Mouse (Mus musculus) CH12.LX (cell line): ENCODE measurements around the gene Igf1r.

ENCODE experiments used
- CTCF ChIP-seq, 2 experiments: IDR thresholded peaks in 1 of 2; conservative IDR thresholded peaks in 1 of 2; 2 replicates each; pipeline ENCODE4 v1.5.1; 2011 to 2012; ENCODE audit warnings: low read depth in 2 of 2, low read length in 2 of 2, improper control_type of control experiment in 1 of 2, inconsistent platforms in 1 of 2, mild to moderate bottlenecking in 1 of 2, moderate library complexity in 1 of 2
- ELF1 ChIP-seq: IDR thresholded peaks from 2 replicates; pipeline ENCODE4 v1.6.1; 2014; ENCODE audit warnings: low read depth, mild to moderate bottlenecking, inconsistent platforms, low read length, improper control_type of control experiment
- EP300 ChIP-seq: IDR thresholded peaks from 2 replicates; pipeline ENCODE4 v1.6.1; 2011; ENCODE audit warnings: low read length, improper control_type of control experiment
- ETS1 ChIP-seq: conservative IDR thresholded peaks from 2 replicates; pipeline ENCODE4 v1.6.1; 2012; ENCODE audit warnings: low read depth, mild to moderate bottlenecking, inconsistent platforms, low read length, improper control_type of control experiment, moderate library complexity
- KAT2A ChIP-seq: IDR thresholded peaks from 2 replicates; pipeline ENCODE4 v1.6.1; 2012; ENCODE audit warnings: low read length, improper control_type of control experiment, inconsistent platforms; ENCODE audit not compliant: insufficient replicate concordance
- MAFK ChIP-seq: IDR thresholded peaks from 2 replicates; pipeline ENCODE4 v1.6.1; 2011; ENCODE audit warnings: low read length, improper control_type of control experiment; ENCODE audit not compliant: insufficient replicate concordance
- MAX ChIP-seq: IDR thresholded peaks from 2 replicates; pipeline ENCODE4 v1.6.1; 2011; ENCODE audit warnings: low read length, improper control_type of control experiment
- MAZ ChIP-seq: IDR thresholded peaks from 2 replicates; pipeline ENCODE4 v1.6.1; 2012; ENCODE audit warnings: low read depth, mild to moderate bottlenecking, inconsistent platforms, low read length, improper control_type of control experiment, moderate library complexity
- NELFE ChIP-seq: IDR thresholded peaks from 2 replicates; pipeline ENCODE4 v1.6.1; 2011; ENCODE audit warnings: low read depth, low read length, improper control_type of control experiment
- POLR2A ChIP-seq: IDR thresholded peaks from 2 replicates; pipeline ENCODE4 v1.6.1; 2011; ENCODE audit warnings: low read depth, mild to moderate bottlenecking, improper control_type of control experiment, low read length
- SIN3A ChIP-seq: IDR thresholded peaks from 2 replicates; pipeline ENCODE4 v1.6.1; 2012; ENCODE audit warnings: low read length, improper control_type of control experiment, inconsistent platforms
- UBTF ChIP-seq: IDR thresholded peaks from 2 replicates; pipeline ENCODE4 v1.6.1; 2012; ENCODE audit warnings: low read depth, mild to moderate bottlenecking, inconsistent platforms, low read length, improper control_type of control experiment, moderate library complexity
- ZC3H11A ChIP-seq: IDR thresholded peaks from 2 replicates; pipeline ENCODE4 v1.6.1; 2012; ENCODE audit warnings: low read depth, mild to moderate bottlenecking, inconsistent platforms, low read length, improper control_type of control experiment

GRCm38 (mm10) chr7:68049048-68049447, 96.4 kb downstream of the Igf1r start:
- TF ChIP-seq ELF1 (no peak), KAT2A (no peak), UBTF (no peak), NELFE (no peak), CTCF (conservative IDR thresholded peaks at IDR 0.05 in 1 of 2, IDR thresholded peaks at IDR 0.05 in 1 of 2; ENCODE audit: low read depth in 2 of 2, low read length in 2 of 2) (no peak), MAZ (no peak), ZC3H11A (no peak), EP300 (no peak), SIN3A (no peak), POLR2A (no peak), MAFK (no peak), ETS1 (no peak), MAX (no peak)
